Mouse (Mus musculus) limb, embryonic 11.5 days (tissue): ENCODE measurements around the gene H13. TPM values are rescaled to one million over a fixed set of nuclear protein-coding genes. Genes with fewer than 3 reads are reported as not detected.

ENCODE experiments used
- ATAC-seq: fragments of 200-750 bp; cut with Nextera tagmentation; 2 replicates; pipeline ENCODE4 v1.8.0; 2017; ENCODE audit warnings: low read depth; ENCODE audit not compliant: insufficient number of reproducible peaks, low FRiP score, low TSS enrichment
- DNase-seq: peaks from one replicate; pipeline ENCODE4 v3.0.0-alpha.2; 2015; ENCODE audit warnings: low spot score
- H3K27ac ChIP-seq: fragments of 300-500 bp; sonication (generic); replicated peaks from 2 replicates; pipeline ENCODE4 v1.5.1; 2014; ENCODE audit warnings: low read depth, mild to moderate bottlenecking, low read length
- H3K27me3 ChIP-seq: fragments of 300-500 bp; sonication (generic); 2 replicates; pipeline ENCODE4 v1.6.1; 2014; ENCODE audit warnings: mild to moderate bottlenecking, low read length, mixed read lengths; ENCODE audit not compliant: control insufficient read depth, insufficient read depth
- H3K36me3 ChIP-seq: fragments of 300-500 bp; sonication (generic); 2 replicates; pipeline ENCODE4 v1.6.1; 2014; ENCODE audit warnings: mild to moderate bottlenecking, low read length, moderate library complexity, mixed read lengths; ENCODE audit not compliant: control insufficient read depth, insufficient read depth
- H3K4me1 ChIP-seq: fragments of 300-500 bp; sonication (generic); 2 replicates; pipeline ENCODE4 v1.6.1; 2014; ENCODE audit warnings: low read length, mixed read lengths; ENCODE audit not compliant: control insufficient read depth, insufficient read depth
- H3K4me2 ChIP-seq: fragments of 300-500 bp; sonication (generic); 2 replicates; pipeline ENCODE4 v1.6.1; 2014; ENCODE audit warnings: low read depth, mild to moderate bottlenecking, moderate library complexity; ENCODE audit not compliant: severe bottlenecking
- H3K4me3 ChIP-seq: fragments of 300-500 bp; sonication (generic); 2 replicates; pipeline ENCODE4 v1.5.1; 2014; ENCODE audit warnings: low read depth, low read length
- H3K9ac ChIP-seq: fragments of 300-500 bp; sonication (generic); 2 replicates; pipeline ENCODE4 v1.6.1; 2014; ENCODE audit warnings: mild to moderate bottlenecking, low read length
- H3K9me3 ChIP-seq: fragments of 300-500 bp; sonication (generic); 2 replicates; pipeline ENCODE4 v1.6.1; 2016; ENCODE audit warnings: low read length; ENCODE audit not compliant: control insufficient read depth
- WGBS: fragments of 180-500 bp; shearing (Covaris S2); extraction: QIAGEN DNeasy Blood & Tissue Kit; methylation state at CpG from one replicate; pipeline ENCODE4 v1.1.7; 2014; 5-methylcytosine and 5-hydroxymethylcytosine counted together
- polyA plus RNA-seq: library from polyadenylated mRNA; unstranded; fragments of >200 nt; fragmentation: Nextera tagmentation; extraction: Ambion mirVana; gene quantifications from 2 replicates; pipeline ENCODE4 v1.2.1, GENCODE M21; 2014

H13 gene
- polyA plus RNA-seq, 1 experiment from 2014 or later, result 126 TPM

DNA sequence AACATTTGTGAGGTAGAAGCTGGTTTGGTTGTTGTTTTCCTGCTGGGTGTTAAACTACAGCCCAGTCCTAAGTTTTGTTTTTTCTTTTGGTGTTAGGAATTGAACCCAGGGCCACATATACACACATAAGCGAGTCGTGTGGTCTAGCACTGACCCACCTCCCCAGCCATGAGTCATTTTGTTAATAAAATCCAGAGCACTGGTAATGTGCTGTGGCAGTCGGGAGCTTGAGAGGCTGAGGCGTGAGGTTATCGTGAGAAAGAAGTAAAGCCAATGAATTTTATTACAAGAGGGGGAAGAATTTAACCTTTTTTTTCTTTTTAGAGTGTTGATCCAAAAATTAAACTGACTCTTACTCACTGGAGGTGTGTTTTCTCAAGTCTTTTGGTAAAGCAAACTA, 13.8 kb downstream of the H13 start:
- no peak overlapping the region for H3K27ac ChIP-seq
- no peak overlapping the region for H3K4me3 ChIP-seq
- peaks cover 61% of the 10 kb centered on the region for H3K36me3 ChIP-seq
- no peaks in the 10 kb centered on the region for H3K27me3 ChIP-seq
- H3K9me3 ChIP-seq, result peaks cover 3% of the 10 kb centered on the region; the same call in 1 of the 2 replicates
- ATAC-seq (no peak), DNase-seq (no peak)
- no peak overlapping the region for H3K4me2 ChIP-seq
- 81% methylated on average over 5 of the region's 5 CpGs for WGBS
- H3K4me1 ChIP-seq, result no peaks in the 10 kb centered on the region
- H3K9ac ChIP-seq, result no peak overlapping the region

- Histone ChIP-seq H3K27me3 (no peaks in the 10 kb centered on the region), H3K27ac (no peak overlapping the region), H3K9ac (0 out of 2 replicates have a peak overlapping the region, but pooled peaks have one; percentile 5), H3K36me3 (peaks cover 47% of the 10 kb centered on the region), H3K4me1 (no peaks in the 10 kb centered on the region), H3K9me3 (peaks cover 3% of the 10 kb centered on the region; the same call in 1 of the 2 replicates), H3K4me3 (peak overlapping the region; percentile 15; the same call in 1 of the 2 replicates), H3K4me2 (peak overlapping the region; percentile 11; the same call in 1 of the 2 replicates)
- ATAC-seq (no peak), DNase-seq (no peak)
- 64% methylated on average over 12 of the region's 12 CpGs for WGBS
Observed at GRCm38 (mm10) chr2:152686399-152686798, 17.1 kb downstream of the H13 start.

DNA sequence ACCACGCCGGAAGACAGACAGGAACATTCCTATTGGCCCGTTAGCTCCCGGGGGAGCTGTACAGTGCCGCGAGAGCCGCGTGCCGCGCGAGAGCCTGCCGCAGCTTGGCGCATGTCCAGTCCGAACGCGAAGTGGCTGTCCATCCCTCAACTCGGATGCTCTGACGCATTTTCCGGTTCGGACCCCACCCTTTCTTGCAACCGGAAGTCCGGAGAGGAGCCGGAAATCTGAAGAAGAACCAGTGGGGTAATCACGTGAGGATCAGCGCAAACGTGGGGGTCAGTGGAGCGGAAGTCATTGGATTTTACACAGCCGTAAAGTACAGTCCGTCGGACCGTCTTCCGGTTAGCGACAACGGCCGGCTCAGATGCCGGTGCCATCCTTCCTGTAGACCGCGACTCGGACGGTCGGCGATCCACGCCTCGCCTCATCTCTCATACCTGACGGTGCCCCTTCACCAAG, 17.6 kb downstream of the H13 start, which contains the start of gene Mcts2:
Gene Mcts2 (plus strand): TSS at position 230 of the 462 bp plus-strand sequence.
- Histone ChIP-seq H3K27me3 (no peaks in the 10 kb centered on the region), H3K4me1 (no peaks in the 10 kb centered on the region), H3K36me3 (peaks cover 43% of the 10 kb centered on the region), H3K4me2 (peak within 1 kb of the TSS; percentile 55), H3K9ac (0 out of 2 replicates have a peak within 1 kb of the TSS, but pooled peaks have one; percentile 5), H3K4me3 (peak within 1 kb of the TSS; percentile 36), H3K27ac (no peak within 1 kb of the TSS), H3K9me3 (peaks cover 3% of the 10 kb centered on the region; the same call in 1 of the 2 replicates)
- 48% methylated on average over 45 of the region's 45 CpGs for WGBS
- ATAC-seq (peak; percentile 88), DNase-seq (peak; percentile 89)

DNA sequence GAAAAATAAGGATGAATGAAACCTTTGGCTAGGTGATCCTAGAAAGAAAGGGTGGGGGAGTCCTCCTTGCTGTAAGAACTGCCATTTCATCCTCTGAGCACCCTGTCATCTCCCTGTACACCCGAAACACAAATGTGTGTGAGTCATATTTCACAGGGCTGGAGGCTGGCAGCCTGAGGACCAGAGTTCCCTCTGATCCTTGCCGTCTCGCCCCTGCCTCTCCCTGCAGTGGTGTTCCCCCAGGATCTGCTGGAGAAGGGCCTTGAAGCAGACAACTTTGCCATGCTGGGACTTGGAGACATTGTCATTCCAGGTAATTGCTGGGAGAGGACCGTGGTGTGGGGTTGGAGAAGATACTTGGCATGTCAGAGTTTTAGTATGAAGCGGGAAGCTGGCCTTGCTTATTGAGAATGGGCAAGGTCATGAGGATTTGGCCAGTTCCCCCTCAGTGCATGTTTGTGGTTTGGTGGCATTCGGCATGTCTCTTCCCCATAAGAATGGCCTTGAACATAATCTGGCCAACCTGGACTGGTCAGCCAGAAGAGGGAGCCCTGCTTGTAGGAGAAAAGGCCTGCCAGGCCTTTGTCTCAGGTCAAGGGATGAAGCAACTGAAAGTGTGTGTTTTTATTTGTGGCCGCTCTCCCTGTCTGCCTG, 22.4 kb downstream of the H13 start:
- 86% methylated on average over 7 of the region's 7 CpGs for WGBS
- H3K4me2 ChIP-seq, result no peak overlapping the region
- no peaks in the 10 kb centered on the region; the same call in 1 of the 2 replicates for H3K4me1 ChIP-seq
- peaks cover 16% of the 10 kb centered on the region for H3K36me3 ChIP-seq
- H3K27me3 ChIP-seq, result no peaks in the 10 kb centered on the region
- DNase-seq, result no peak
- H3K4me3 ChIP-seq, result no peak overlapping the region
- no peak overlapping the region for H3K27ac ChIP-seq
- no peak overlapping the region for H3K9ac ChIP-seq
- ATAC-seq, result no peak
- H3K9me3 ChIP-seq, result no peaks in the 10 kb centered on the region

DNA sequence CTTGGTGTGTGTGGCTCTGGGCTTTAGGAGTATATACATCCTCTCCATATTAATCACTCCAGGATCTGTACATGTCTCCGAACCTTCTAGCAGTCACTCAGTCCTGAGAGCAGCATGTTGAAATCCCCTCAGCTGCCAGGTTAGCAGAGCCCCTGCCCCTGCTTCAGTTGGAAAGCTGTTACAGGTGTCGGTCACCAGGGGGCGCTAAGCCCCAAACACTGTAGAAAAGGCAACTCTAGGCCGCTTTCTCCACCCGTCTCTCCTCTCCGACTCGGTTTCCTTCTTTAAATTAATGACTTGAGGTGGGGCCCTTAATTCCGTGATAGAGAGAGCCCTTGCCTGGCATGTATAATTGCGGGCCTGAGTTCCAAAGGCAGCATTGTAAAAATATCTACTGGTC, 24.0 kb downstream of the H13 start:
- 20% methylated on average over 9 of the region's 9 CpGs for WGBS
- H3K36me3 ChIP-seq, result peaks cover 12% of the 10 kb centered on the region
- H3K9ac ChIP-seq, result peak overlapping the region; percentile 3; the same call in 1 of the 2 replicates
- DNase-seq, result peak; percentile 83
- peak overlapping the region; percentile 22; the same call in 1 of the 2 replicates for H3K4me2 ChIP-seq
- H3K27ac ChIP-seq, result no peak overlapping the region
- H3K27me3 ChIP-seq, result no peaks in the 10 kb centered on the region
- H3K9me3 ChIP-seq, result no peaks in the 10 kb centered on the region
- H3K4me1 ChIP-seq, result no peaks in the 10 kb centered on the region; the same call in none of the 2 replicates
- ATAC-seq, result 0 out of 2 replicates have a peak, but pooled peaks have one; percentile 15
- no peak overlapping the region for H3K4me3 ChIP-seq

- H3K27me3 ChIP-seq, result no peaks in the 10 kb centered on the region
- 86% methylated on average over 13 of the region's 13 CpGs for WGBS
- no peak for ATAC-seq
- no peaks in the 10 kb centered on the region for H3K9me3 ChIP-seq
- no peak overlapping the region for H3K4me3 ChIP-seq
- H3K4me1 ChIP-seq, result no peaks in the 10 kb centered on the region; the same call in none of the 2 replicates
- H3K9ac ChIP-seq, result peak overlapping the region; percentile 3; the same call in 1 of the 2 replicates
- H3K4me2 ChIP-seq, result peak overlapping the region; percentile 22; the same call in 1 of the 2 replicates
- DNase-seq, result no peak
- no peak overlapping the region for H3K27ac ChIP-seq
- peaks cover 13% of the 10 kb centered on the region for H3K36me3 ChIP-seq
Observed at GRCm38 (mm10) chr2:152693735-152694134, 24.5 kb downstream of the H13 start.

- Histone ChIP-seq H3K27me3 (no peaks in the 10 kb centered on the region), H3K4me1 (no peaks in the 10 kb centered on the region; the same call in none of the 2 replicates), H3K36me3 (peaks cover 18% of the 10 kb centered on the region), H3K9ac (no peak overlapping the region), H3K4me3 (no peak overlapping the region), H3K9me3 (no peaks in the 10 kb centered on the region), H3K4me2 (no peak overlapping the region), H3K27ac (no peak overlapping the region)
- no peak for DNase-seq
- ATAC-seq, result no peak
- 87% methylated on average over 7 of the region's 7 CpGs for WGBS
Observed at GRCm38 (mm10) chr2:152694708-152695107, 25.4 kb downstream of the H13 start.

- Histone ChIP-seq H3K4me2 (no peak overlapping the region), H3K4me3 (no peak overlapping the region), H3K36me3 (peaks cover 31% of the 10 kb centered on the region), H3K27me3 (no peaks in the 10 kb centered on the region), H3K9ac (peak overlapping the region; percentile 22; the same call in 1 of the 2 replicates), H3K4me1 (no peaks in the 10 kb centered on the region; the same call in none of the 2 replicates), H3K9me3 (no peaks in the 10 kb centered on the region), H3K27ac (peak overlapping the region; percentile 42; the same call in 1 of the 2 replicates)
- DNase-seq, result no peak
- 58% methylated on average over 10 of the region's 10 CpGs for WGBS
- no peak for ATAC-seq
Observed at GRCm38 (mm10) chr2:152696016-152696415, 26.8 kb downstream of the H13 start.
